Mouse (Mus musculus) heart, adult 8-10 months (tissue): ENCODE measurements around the gene Sgk2. TPM values are rescaled to one million over a fixed set of nuclear protein-coding genes. Genes with fewer than 3 reads are reported as not detected.
A peak's percentile ranks its signal among the peaks of the same experiment; 100 is the strongest.

ENCODE experiments used
- DNase-seq: peaks from one replicate; pipeline ENCODE4 v3.0.0; 2022; ENCODE audit warnings: low spot score
- total RNA-seq, 4 experiments: library from RNA; stranded (reverse); gene quantifications; 2 replicates each; pipeline ENCODE4 v1.2.4; 2022

Gene Sgk2
- total RNA-seq: not detected

GRCm38 (mm10) chr2:162987218-162987617 lies at the start of gene Sgk2:
Gene Sgk2, plus strand, starts transcription at chr2:162987330.
- no peak for DNase-seq

DNA sequence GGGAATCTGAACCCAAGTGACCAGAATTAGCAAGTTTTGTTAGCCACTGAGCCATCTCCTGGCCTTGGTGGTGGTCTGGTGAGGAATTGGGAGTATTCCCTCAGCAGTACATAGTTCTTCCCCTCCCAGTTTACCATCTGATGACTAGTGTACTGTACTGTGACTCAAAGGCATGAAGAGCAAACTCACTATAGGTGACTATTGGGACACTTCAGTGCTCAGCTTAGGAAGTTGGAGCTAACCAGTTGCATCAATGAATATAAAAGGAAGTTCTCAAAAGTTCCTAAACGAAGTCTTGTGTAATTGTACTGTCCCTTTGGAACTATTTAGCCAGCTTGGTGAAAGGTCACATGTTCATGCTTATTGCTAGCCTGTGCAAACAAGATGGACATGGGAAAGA lies 47.6 kb upstream of the Sgk2 start:
- no peak for DNase-seq

DNA sequence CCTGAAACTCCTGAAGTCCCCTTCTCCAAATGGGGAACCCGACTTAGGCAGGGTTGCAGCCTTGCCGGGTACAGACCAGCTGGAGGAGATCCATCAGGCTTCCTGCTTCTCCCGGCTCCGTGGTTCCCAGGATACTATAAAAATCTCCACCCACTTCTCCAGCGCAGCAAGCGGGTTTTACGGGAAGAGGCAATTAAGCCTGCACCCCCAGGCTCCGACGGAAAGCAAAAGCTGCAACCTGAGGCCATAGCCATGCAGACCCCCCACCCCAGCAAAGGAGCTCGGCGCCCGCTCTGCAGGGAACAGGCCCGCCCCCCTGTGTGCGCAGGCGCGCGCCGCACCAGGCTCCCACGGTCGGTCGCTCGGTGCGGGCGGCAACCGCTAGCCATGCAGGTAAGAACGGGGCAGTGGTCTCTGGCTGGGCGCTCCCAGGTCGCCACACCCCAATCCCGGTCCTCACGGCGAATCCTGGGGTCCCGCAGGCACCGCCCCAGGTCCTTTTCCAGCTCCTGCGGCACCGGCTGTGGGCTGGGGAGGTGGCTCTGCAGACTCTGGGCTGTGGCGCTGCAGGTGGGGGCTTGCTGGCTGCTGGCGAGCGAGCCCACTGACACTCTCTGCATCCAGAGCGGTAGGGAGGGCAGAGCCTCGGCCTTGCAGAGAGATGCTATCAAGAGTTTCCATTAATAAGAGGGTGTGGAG lies 43.8 kb upstream of the Sgk2 start, which contains the start of gene L3mbtl1:
Gene L3mbtl1, plus strand, starts transcription at position 325 of the 699 bp plus-strand sequence.
- no peak for DNase-seq

DNA sequence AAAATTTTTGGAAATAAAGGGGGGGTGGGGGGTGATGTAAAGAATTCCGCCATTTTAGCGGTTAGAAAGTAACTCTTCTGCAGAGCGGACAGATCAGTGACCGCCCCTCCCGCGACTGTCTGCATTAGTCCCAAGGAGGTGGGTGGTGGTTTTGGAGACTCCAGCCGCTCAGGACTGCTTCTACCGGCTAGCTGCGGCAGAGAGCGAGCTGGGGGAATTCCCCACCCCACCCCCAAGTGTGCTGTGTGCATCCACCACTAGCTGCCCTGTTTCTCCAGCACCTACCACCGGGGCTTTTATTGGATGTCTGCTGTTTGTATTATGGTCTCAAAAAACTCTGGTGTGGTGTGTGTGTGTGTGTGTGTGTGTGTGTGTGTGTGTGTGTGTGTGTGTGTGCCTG lies 43.2 kb upstream of the Sgk2 start:
- no peak for DNase-seq

GRCm38 (mm10) chr2:162946964-162947363 lies 40.2 kb upstream of the Sgk2 start:
- DNase-seq: no peak

- DNase-seq: no peak
These were observed 39.4 kb upstream of the Sgk2 start for GRCm38 (mm10) chr2:162947736-162948135.

DNA sequence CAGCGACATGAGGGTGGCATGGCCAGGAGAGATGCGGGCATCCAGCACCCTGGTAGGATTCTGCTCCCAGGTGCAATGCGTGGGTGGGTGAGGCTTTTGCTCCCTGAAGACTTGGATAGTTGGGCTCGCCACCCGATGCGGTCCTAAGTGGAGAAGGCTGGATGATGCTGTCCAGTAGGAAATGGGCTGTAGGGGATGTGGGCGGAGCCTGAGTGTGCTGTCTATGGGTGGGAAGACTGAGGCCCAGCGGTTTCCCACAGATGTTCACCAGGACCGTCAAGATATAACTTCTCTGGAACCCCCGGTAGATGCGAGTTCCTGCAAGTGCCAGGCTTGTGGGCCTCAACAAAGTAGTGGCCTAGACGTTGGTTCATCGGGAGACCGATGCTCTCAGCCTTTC lies 38.9 kb upstream of the Sgk2 start:
- DNase-seq: no peak

DNA sequence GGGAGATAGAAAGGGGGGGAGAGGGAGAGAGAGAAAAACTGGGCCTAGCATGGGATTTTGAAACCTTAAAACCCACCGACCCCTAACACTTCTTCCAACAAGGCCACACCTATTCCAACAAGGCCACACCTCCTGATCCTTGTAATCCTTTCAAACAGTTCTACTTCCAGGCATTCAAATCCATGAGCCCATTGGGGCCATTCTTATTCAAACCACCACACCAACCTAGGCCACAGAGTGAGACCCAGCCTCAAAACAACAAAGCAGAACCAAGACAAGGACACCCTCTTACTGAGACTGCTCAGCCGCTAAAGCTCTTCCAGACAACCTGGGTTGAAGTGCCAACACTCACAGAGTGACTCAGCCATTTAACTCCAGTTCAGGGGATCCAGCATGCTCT lies 36.4 kb upstream of the Sgk2 start:
- DNase-seq: no peak

DNA sequence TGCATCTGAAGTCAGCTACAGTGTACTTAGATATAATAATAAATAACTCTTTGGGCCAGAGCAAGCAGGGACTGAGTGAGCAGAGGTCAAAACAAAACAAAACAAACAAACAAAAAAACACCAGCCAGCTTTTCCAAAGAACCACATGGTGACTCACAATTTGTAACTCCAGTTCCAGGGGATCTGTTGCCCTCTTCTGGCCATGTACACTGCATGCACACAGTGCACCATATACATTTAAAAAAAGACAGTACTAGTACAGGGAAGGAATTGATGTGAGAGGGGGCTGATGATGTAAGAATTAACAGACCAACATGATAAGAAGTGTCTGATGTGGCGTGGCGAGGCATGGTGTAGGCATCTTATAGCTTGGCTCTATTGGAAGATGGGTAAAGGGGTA lies 30.3 kb upstream of the Sgk2 start:
- DNase-seq: no peak

- DNase-seq: no peak
These were observed 25.8 kb upstream of the Sgk2 start for GRCm38 (mm10) chr2:162961321-162961720.

- no peak for DNase-seq
These were observed 20.4 kb upstream of the Sgk2 start for GRCm38 (mm10) chr2:162966734-162967133.

DNA sequence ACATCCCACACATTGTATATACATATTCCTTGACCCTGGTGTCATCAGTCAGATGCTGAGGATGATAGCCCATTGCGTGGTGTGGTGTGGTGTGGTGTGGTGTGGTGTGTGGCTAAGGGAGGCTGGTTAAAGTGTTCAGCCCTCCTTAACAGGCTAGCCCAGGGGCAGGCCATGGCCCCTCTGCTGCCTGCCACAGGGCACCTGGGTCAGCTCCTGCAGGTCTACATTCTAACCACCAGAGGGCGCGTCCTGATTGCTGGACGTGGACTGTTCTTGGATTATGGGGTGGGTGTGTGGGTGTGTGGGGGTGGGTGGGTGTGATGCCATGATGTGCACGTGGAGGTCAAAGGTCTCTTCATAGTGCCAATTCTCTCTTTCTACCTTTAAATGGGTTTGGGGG lies 18.8 kb upstream of the Sgk2 start:
- DNase-seq: peak; percentile 15

DNA sequence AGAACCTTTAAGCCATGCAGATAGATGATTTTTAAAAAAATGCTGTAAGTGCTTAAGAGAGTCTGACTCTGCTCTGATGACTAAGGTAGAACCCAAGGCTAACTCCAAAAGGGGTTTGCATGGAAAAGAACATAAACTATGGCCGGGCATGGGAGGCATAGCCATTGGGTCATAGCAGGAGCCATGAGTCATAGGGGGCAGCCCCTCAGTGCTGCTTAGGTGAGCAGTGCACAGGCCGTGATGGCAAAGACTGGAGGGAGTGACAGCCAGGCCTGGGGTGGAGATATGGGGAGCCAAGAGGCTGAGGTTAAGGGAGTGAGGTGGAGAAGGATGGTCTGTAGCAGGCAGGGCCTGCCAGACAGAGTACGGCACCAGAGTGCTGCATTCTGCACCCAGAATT lies 18.0 kb upstream of the Sgk2 start:
- no peak for DNase-seq

DNA sequence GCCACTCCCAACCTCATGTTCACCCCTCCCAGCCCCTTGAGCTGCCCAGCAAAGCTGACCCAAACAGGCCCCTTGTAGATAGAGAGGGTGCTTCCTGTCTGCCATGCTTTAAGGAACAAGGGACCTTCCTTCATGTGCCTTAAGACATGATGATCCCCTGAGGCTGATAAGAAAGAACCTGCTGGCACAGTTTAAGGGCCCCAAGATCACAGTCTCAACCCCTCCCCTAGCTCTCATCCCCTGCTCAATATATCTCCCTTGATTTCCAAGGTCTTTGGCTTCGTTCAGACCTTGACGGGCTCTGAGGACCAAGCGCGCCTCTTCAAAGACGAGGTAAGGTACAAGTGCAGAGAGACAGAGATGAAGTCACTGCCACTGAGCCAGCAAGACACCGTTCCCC lies 16.2 kb upstream of the Sgk2 start:
- no peak for DNase-seq

DNA sequence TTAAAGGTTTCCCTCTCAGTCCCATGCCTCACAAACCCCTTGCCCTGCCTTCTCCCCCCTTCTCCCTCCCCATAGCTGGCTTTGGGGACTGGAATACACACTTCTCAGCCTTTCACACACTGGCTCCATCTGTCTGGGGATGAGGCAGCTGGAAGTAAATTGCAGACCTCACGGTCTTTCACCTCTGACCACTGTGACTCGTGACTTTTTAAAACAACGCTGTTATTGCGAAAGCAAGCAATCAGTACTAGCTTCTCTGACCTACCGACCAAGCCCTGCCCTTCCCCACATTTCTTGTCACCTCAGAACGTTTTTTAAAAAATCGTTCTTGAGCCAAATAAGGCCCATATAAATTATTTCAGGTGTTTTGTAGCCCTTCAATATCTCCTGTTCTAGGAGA lies 14.4 kb upstream of the Sgk2 start:
- no peak for DNase-seq

DNA sequence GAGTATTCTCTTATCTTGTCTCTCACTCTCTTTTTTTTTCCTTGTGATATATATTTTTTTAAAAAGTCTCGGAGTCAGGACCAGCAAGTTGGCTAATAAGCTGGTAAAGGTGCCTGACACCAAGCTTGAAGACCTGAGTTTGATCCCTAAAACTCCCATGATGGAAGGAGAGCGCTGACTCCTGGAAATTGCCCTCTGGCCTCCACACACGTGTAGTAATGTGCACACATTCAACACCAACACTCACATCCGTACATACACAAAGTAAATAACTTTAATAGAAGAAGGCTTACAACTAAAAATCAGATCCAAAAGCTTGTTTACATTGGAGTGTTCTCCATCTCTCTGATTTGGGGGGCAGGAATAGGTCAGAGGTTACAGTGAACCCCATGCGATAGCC lies 13.9 kb upstream of the Sgk2 start:
- DNase-seq: no peak

- DNase-seq: no peak
These were observed 13.5 kb upstream of the Sgk2 start for GRCm38 (mm10) chr2:162973637-162974036.

GRCm38 (mm10) chr2:162975157-162975775 lies 11.9 kb upstream of the Sgk2 start:
- DNase-seq: peak; percentile 24

DNA sequence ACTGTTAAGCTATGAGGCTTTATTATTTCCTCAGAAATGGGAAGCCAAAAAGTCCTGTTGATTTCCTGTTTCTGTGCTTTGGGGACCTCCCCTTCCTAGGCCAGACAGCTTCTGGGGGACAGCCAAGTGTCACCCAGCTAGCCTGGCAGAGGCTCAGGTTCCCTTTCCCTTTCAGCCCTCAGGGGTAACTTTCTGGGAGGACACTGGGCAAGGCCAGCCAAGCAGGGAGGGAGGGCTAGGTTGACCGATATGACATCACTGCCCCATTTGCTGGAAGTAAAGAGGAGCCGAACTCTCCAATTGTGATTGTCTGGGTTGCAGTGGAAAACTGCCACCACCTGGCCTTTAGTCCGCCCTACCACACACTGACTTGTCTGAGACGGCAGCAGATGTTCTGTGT lies 11.1 kb upstream of the Sgk2 start:
- DNase-seq: peak; percentile 45

DNA sequence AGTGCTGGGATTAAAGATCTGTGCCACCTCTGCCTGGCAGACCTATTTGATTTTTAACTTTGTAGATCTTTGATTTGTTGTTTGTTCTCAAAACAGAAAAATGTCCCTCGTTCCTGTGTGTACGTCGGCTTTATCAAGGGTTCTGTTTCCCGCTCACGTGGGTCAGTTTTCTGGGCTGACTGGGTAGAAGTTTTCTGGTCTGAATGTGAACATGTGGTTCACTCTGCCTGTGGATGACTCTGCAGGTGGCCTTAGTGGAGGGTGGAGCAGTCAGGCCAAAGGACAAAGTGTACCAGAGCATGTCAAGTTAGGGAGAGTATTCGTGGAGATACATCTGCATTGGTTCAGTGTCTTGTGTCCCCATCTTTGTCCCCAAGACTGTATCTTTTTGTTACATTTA lies 2.7 kb upstream of the Sgk2 start:
- DNase-seq: no peak

- no peak for DNase-seq
These were observed 1.2 kb upstream of the Sgk2 start for GRCm38 (mm10) chr2:162985923-162986322.

- no peak for DNase-seq
These were observed 366 bp upstream of the Sgk2 start for GRCm38 (mm10) chr2:162986764-162987163.

DNA sequence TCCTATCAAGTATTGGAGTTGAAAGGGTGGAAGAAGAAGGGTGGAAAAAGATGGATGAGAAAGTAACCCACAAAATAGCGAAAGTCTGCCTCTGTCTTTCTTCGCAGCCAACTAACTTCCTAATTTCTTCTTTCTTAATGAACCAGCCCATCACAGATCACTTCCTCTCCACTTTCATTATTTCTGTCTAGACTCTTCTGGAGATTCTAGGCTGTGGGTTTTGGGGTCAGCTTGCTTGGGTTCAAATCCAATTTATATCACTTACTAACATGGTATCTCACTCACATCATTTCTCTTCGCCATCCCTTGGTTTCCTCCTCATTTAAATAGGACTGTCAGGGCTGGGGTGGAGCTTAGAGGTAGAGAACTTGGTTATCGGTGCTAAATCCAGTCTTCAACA lies 1.1 kb downstream of the Sgk2 start:
- no peak for DNase-seq
